Mouse (Mus musculus): ENCODE measurements around the gene Hes7.

- TF ChIP-seq POLR2A (IDR thresholded peaks at IDR 0.05; ENCODE audit: low read depth, low read length), result no peak
- TF ChIP-seq MEF2A (IDR thresholded peaks at IDR 0.05; ENCODE audit: borderline replicate concordance, low read depth, low read length), result no peak
- TF ChIP-seq TCF12 (IDR thresholded peaks at IDR 0.05; ENCODE audit: low read depth, low read length), result no peak
- no peak for TF ChIP-seq RCOR1 (conservative IDR thresholded peaks at IDR 0.05; ENCODE audit: low read depth, low read length)
- TF ChIP-seq EP300 (IDR thresholded peaks at IDR 0.05; ENCODE audit: low read length), result no peak
- no peak for TF ChIP-seq CTCF (conservative IDR thresholded peaks at IDR 0.05 in 1 of 2, IDR thresholded peaks at IDR 0.05 in 1 of 2; ENCODE audit: low read depth in 2 of 2, low read length in 2 of 2)
- TF ChIP-seq CHD2 (IDR thresholded peaks at IDR 0.05; ENCODE audit: low read length), result no peak
- TF ChIP-seq UBTF (IDR thresholded peaks at IDR 0.05; ENCODE audit: low read depth, low read length), result no peak
- no peak for TF ChIP-seq NELFE (IDR thresholded peaks at IDR 0.05; ENCODE audit: low read depth, low read length)
- TF ChIP-seq IRF4 (IDR thresholded peaks at IDR 0.05; ENCODE audit: low read depth, low read length), result no peak
- no peak for TF ChIP-seq MAX (IDR thresholded peaks at IDR 0.05; ENCODE audit: low read length)
- TF ChIP-seq MAFK (IDR thresholded peaks at IDR 0.05; ENCODE audit: insufficient replicate concordance, low read length), result no peak
- no peak for TF ChIP-seq NRF1 (IDR thresholded peaks at IDR 0.05; ENCODE audit: low read depth, low read length)
- TF ChIP-seq USF2 (conservative IDR thresholded peaks at IDR 0.05; ENCODE audit: low read depth, low read length), result no peak
Observed at GRCm38 (mm10) chr11:69104487-69104886, 15.7 kb upstream of the Hes7 start.
